Mouse (Mus musculus): Measurements from ENCODE around the gene Rbmxl1. TPM values are rescaled to one million over a fixed set of nuclear protein-coding genes. Genes with fewer than 3 reads are reported as not detected.

The Rbmxl1 gene
- total and polyA plus RNA-seq, 2 experiments from 2014 or later, result 95.6 to 163 TPM

GRCm38 (mm10) chr8:78456441-78456840, 52.3 kb downstream of the Rbmxl1 start:
- 71% methylated on average over 3 of the region's 3 CpGs for WGBS
- Histone ChIP-seq H3K36me3 (ENCODE audit: insufficient read depth) (no peaks in the 10 kb centered on the region), H3K27me3 (ENCODE audit: insufficient read depth, low read length) (no peaks in the 10 kb centered on the region), H3K27ac (ENCODE audit: low read depth, low read length) (no peak overlapping the region), H3K4me2 (ENCODE audit: low read depth) (no peak overlapping the region), H3K4me1 (ENCODE audit: insufficient read depth) (no peaks in the 10 kb centered on the region), H3K4me3 (ENCODE audit: low read depth, low read length) (no peak overlapping the region), H3K9me3 (ENCODE audit: low read length) (no peaks in the 10 kb centered on the region), H3K9ac (no peak overlapping the region)
- no peak for TF ChIP-seq CTCF (IDR thresholded peaks at IDR 0.05; ENCODE audit: low read depth)
- no peak for DNase-seq
- no peak for ATAC-seq

Other genes starting within 250 kb of the Rbmxl1 start
- gene Pou4f2, start 72.3 kb downstream of the Rbmxl1 start, total RNA-seq (2014; rRNA removed), result not detected in 2 replicates
- gene Pou4f2, start 72.3 kb downstream of the Rbmxl1 start, polyA plus RNA-seq (2015; fragmentation: Nextera tagmentation; extraction: Ambion mirVana), result not detected in 2 replicates
- gene Slc10a7, start 448 bp upstream of the Rbmxl1 start, total RNA-seq (2014; rRNA removed), result 7.8 and 11.8 TPM in 2 replicates
- 4.1 and 5.7 TPM in 2 replicates for gene Slc10a7, start 448 bp upstream of the Rbmxl1 start, polyA plus RNA-seq (2015; fragmentation: Nextera tagmentation; extraction: Ambion mirVana)

Data from forebrain, postnatal 0 days (tissue).